Mouse (Mus musculus): ENCODE measurements around the gene Hhipl1.
A peak's percentile ranks its signal among the peaks of the same experiment; 100 is the strongest.

The Hhipl1 gene

DNA sequence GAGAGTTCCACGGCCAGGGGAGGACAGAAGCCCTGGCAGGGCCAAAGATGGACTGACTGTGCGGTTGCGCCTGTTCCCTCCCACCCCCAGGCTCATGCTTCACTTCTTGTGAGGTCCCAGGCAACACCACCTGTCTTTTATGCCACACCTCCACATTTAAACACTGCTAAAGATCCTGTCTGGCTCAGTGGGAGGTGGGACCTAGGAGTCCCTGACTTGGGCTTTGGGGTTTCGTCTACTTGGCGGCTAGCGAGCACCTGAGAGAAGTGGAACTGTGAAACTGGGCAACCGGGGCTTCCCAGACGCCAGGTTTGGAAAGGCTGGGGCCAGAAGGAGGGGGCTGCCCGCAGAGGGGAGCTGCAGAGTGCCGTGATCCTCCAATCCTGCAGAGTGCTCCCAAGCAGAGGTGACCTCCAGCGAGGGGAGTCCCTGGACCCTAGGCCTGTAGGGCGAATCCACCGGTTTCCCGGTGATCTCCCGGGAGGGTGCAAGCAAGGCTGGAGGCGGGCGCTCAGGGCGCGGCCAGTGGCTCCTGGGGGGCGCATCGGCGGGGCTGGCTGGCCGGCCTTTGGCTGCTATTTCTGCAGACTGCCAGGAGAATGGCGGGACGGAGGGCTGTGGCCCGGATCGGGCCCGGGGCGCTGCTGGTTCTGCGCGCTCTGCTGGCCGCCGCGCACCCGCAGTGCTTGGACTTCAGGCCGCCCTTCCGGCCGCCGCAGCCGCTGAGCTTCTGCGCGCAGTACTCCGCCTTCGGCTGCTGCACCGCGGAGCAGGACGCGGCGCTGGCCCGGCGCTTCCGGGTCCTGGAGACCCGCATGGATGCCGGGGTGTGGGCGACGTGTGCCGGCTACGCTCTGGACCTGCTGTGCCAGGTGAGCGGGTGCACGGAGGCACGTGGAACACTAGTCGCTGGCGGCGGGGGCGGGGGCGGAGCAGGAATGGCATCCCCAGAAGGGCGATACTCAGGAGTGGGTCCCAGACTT lies at the start of gene Hhipl1:
TSS of gene Hhipl1 (plus strand) at position 459 of the 983 bp plus-strand sequence.
- no peak for DNase-seq

DNA sequence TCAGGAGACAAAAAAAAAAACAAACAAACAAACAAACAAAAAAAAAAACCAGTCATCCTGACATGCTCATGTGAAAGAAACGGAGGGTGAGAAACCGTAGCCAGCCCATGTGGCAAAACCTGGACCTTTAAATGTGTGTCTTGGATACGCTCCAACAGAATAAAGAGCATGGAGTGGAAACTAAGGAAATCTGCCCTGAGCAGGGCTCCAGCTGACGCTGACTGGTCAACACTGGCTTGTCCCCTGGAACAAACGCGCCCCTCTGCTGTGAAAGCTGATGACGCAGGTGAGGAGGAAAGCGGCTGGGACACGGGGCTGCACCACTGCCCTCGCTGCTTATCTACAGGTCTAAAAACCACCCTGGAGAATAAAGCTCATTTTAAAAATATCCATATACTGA lies 49.3 kb upstream of the Hhipl1 start:
- peak; percentile 54 to 77 for DNase-seq

DNA sequence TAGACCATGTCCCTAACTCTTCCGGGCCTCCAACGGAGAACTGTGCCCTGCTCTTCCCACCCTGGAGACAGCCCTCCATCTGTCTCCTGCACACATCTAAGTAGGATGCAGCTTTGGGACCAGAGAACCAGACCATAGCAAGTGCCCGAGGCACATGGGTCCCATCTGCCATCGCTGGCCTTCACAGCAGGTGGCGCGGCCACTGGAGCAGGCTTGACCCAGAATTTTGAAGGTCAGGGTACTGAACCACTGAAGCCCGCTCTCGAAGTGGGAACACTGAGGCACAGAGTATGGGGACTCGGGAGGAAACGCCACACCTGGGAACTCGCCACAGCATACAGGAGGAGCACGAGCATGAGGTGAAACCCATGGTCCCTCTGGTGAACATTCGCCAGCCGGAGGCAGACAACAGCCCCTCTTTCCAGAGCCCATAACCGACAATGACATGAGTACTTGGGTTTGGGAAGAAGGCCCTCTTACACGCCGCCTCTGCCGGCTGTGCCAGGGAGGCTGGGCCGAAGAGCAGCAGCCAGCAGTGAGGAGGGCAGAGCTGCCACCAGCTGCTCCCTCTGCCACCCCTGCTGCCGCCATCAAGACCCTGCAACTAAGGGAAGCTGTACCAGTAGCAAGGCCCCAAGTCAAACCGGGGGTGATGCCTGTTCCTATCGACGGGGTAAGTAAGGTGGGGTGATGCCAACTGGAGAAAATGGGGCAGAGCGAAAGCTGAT lies 46.6 kb upstream of the Hhipl1 start:
- DNase-seq: no peak

DNA sequence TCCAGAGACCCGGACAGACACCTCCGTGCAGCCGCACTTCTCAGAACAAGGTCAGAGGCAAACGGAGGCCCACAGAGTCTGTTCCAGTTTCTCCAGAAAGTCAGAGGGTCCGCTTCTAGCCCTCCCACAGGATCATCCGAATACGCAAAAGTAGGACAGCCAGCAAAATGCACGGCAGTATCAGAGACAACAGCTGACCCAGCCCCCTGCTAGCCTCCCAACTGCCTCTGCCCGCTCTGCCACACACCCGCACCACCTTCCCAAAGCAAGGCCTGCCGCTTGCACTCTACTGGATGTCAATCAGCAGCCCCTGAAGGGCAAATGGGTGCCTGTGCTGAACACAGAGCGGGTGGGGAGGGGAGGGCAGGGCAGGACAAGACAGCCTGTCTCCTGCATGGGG lies 45.1 kb upstream of the Hhipl1 start:
- no peak for DNase-seq

DNA sequence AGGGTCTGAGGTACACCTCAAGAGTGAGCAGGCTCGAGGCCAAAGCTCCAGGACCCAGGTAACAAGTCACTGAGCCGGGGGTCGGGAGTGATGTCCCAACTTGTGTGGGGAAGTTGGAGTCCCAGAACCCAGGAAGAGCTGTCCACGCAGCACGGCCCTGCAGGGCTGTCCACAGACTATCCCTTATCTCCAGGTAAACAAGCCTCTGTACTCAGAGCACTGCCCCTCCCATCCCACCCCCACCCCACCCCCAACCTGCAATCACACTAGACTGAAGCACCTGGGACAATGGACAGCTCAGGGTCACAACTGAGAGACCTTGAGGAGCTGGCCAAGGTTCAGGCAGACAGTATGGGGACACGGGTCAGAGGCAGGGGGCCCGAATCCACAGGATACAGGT lies 41.2 kb upstream of the Hhipl1 start:
- no peak for DNase-seq

DNA sequence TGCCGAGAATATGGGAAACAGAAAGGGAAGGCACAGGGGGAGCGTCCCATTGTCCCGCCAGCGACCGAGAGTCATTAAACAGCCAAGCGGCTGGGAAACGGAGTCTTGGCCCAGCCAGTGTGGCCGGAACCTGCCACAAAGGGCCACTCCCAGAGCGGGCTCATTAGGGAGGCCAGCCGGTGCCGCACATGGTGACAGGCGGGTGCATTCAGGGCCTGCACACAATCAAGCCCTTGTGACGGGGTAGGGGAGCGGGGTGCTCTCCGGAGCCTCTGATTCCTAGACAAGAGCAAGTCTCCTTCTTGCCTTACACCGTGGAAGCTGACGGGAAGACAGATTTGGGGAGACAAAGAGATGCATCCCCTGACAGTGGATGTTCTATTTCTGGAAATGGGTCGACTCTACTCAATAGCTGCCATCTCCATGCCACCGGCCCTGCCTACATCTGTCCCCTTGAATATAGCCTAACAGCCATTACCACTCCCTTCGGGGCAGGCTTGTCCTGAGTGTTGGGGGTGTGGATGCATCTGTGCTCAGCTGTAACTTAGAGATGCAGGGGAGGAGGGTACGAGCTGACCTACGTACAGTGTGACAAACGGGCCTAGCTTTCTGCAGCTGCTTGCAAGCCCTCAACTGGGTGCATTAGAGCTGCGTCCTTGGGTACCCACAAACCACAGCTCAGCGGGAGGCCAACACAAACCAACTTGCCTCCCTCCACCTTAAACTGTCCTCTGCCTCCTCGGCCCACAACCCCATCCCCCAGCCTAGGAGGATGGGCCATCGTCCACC lies 40.0 kb upstream of the Hhipl1 start:
- DNase-seq: peak; percentile 56 to 69

DNA sequence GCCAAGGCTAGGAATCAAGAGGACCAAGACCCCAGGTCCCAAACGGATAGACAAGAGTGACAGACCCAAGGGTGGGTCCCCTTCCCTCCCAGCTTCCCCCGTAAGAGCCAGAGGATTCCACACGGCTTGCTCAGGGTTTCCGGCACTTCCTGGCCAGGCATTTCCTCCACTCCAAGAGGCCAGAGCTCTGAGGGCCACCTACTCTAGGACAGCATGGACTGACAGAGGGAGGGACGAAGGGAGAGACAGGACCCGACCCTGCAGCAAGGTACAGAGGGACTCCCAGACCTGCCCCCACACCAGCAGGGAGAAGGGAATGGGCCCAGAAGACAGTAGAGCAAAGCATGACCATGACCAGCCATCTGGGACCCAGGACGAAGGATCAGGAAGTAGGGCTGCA lies 38.4 kb upstream of the Hhipl1 start:
- peak; percentile 43 to 50 for DNase-seq

DNA sequence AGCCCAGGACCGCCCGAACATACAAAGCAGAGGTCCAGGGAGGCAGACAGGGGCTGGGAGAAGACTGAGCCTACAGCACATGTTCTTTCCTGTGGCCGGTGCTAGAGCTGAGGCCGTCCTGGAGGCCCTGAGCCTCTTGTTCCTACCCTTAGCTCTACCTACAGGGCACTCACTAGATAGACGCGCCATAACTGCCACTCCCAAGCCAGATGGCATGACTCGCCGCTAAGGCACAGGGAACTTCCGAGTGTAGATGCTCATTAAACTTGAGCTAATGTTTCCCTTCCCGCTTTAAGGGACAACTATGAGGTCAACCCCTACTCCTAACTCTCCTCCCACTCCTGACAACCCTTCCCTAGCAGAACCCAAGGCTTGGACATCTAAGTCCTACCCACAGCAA lies 37.1 kb upstream of the Hhipl1 start:
- no peak for DNase-seq

DNA sequence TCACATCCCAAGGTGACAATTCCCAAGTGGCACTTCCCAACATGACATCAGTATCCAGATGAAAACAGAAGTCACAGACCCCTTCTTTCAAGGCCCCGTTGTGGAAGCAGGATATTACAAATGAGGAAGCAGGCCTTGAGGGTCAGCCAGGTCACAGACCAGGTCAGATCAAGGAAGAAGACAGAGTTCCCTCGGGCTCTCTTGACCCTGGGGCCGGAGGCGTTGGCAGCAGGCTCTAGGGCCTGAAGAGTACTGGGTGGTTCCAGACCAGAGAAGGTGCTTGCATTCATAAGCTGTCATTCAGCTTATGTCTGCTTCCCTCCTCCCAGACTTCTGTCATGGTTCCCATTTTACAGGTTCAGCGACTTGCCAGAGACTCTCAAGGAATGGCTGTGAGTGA lies 36.4 kb upstream of the Hhipl1 start:
- no peak for DNase-seq

DNA sequence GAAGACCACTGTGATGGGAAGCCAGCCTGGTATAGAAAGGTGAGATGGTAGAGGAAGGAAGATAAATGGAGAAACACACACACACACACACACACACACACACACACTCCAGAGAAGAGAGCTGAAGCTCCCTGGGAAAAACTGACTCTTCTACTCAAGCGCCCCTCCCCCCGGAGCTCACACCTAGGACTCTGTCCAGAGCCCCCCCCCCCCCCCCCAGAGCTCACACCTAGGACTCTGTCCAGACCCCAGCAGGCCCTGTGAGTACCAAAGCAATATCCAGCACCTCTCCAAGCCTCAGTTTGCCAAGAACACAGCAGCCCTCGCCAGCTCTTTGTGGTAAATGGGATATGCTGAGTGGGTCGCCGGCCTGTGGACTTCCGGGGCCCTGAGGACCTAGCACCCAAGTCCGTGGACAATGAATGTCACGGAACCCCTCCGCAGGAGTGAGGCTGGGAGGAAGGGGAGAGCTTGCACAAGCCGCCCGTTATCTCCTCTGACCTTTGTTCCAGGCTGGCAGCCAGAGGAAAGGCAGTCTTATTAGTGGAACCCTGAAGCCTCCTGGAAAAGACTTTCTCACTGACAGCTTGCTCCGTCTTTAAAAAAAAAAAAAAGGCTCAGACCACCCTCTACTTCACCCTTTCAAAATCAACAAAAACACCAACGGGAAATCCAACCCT lies 35.7 kb upstream of the Hhipl1 start:
- DNase-seq: no peak

DNA sequence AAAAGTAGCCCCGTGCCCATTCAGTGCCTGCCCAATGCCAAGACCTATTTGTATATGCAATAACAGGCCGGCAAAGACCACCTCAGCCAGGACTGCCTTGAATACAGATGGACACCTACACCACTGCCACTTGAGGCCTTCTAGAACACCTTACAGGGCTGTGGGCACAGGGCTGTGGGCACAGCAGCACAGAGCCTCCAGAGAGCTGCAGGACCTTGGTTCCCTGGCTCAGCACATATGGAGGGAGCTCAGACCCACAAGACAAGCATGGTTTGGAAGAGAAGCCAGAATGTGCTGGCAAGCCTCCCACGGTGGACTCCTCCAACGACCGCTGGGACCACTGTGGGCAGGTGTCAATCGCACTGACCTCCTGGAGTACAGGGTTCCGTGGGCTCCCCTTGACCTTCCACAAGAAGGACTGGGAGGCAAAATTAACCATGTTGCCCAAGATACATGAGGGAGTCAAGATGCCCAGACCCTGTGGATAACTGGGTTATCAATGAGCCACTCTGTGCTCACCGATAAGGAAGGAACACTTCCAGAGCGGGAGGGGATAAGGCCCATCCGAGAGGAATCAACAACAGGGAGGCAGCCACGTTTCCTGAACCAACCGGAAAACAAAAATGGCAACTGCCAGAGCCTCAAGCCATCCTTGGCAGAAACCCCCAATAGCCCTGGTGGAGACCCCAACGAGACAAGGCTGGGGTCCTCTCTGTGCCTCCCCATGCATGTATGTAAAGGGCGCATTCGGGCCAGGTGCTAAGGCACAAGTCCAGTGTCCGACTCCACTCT lies 34.5 kb upstream of the Hhipl1 start:
- no peak for DNase-seq

DNA sequence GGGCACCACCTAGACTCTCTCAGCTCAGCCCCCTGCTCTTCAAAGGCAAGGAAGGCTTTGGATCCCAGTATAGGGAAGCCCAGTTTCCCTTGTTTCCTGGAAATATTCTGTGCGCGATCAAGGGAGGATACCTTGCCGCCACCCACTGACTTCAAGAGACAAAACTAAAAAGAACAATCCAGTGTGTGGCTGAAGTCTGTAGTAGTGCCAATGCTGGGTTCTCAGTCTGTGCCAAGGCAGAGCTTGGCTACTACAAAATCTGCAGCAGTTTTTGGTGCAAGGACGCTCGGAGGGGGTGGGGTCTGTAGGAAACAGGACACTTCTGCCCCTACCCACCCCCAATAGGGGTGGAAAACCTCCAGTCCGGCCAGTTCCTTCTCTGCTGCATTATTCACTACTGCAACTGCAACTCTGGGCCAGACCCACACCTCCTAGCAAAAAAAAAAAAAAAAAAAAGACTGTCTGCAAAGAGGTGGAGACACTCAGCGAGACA lies 33.9 kb upstream of the Hhipl1 start:
- DNase-seq: no peak

DNA sequence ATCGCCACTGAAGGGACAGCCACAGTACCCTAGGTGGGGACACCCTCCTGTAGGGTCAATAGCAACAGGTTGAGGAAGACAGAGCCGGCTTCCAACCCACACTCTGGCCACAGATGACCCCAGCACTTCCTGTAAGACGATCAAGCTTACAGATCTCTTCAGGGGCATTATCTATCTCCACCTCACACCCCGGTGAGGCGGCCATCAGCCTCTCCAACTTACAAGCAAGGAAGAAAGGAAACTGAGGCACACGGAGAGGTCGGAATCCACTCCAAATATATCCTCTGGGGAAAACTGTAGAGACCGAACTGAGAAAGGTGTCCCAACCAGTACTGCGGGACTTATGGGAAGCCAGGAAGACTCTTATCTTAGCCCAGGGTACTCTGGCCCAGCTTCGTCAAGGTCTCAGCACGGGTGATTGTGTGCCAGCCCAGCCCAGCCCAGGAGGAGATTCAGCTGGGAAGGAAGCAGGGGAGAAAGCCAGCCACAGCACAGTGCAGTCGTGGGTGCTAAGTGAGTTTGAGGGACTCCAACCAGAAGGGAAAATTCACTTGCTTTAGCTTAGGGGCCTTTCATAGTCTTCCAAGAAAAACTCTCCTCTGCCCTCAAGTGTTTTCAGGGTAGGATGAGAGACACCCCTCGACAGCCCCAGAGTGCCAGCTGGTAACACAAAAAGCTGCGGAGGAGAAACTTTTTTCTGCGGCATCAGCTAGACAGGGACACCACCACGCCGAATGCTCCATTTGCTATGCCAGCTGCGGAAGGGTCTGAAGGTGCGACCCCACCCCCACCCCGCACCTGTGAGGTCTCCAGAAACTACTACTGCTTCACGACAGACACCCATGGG lies 32.4 kb upstream of the Hhipl1 start:
- no peak for DNase-seq

DNA sequence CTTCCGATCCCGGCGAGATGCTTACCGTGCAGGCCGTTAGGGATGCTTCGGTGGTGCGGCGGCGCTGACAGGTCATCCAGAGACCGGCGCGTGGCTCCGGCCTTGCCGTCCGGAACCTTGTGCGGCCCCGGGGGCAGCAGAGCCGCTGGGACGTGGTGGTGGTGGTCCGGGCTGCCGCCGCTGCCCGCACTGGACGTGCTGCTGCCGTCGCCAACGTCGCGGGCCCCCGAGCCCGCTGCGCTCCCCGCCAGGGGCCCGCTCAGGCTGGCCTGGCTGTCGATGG lies 31.8 kb upstream of the Hhipl1 start:
- no peak for DNase-seq

DNA sequence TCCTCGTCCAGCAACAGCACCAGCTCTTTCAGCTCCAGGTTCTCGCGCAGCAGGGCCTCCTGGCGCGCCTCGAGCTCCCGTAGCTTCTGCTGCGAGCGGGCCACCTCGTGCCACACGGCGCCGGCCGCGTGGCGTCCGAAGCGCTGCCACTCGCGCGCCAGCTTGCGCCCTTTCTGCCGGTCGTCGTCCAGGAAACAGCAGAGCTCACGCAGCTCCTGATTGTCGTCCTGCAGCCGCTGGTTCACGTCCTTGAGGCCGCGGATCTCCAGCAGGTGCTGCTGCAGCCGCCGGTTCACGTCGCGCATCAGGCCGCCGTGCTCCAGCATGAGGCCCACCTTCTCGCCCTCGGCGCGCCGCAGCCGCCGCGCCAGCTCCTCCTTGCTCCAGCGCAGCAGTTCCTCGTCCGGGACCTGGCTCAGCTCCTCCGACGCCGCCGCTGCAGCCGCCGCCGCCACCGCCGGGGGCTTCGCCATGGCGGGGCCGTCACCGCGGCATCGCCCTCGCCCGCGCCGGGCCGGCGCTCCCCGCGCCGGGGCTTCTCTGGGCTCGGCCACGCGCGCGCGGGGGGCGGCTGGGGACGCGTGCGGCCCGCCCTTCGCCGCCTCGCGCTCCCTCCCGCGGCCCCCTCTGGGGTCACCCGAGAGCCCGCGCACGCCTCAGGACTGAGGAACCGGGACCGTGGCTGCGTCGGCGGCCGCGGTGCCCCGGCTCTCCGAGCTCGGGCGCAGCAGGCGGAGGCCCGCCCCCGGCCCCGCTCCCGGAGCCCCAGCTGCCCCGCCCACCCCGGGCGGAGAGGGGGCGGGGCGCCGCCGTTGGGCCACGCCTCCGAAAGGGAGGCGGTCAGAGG lies 31.2 kb upstream of the Hhipl1 start, which contains the start of gene Ccdc85c:
TSS of gene Ccdc85c (minus strand) at position 765 of the 847 bp plus-strand sequence.
- DNase-seq: peak in 1 of 2 experiments; percentile 35

DNA sequence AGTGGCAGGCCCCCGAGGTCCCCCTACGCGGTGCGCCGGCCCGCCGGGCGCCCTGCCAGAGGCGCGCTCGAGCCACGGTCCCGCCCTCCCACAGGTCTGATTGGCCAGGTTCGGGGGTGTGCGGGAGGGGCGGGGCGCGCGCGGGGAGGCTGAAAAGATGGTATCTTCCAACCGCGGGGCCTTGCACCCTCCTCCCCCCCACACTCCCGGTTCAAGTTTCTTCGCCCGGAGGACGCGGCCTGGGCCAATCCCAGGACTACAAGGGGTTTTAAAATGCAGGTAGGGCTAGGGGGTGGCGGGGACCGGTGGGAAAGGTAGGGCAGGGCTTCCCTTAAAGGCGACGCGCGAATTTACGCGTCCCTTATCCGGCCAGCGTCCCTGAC lies 30.6 kb upstream of the Hhipl1 start:
- DNase-seq: peak; percentile 96

DNA sequence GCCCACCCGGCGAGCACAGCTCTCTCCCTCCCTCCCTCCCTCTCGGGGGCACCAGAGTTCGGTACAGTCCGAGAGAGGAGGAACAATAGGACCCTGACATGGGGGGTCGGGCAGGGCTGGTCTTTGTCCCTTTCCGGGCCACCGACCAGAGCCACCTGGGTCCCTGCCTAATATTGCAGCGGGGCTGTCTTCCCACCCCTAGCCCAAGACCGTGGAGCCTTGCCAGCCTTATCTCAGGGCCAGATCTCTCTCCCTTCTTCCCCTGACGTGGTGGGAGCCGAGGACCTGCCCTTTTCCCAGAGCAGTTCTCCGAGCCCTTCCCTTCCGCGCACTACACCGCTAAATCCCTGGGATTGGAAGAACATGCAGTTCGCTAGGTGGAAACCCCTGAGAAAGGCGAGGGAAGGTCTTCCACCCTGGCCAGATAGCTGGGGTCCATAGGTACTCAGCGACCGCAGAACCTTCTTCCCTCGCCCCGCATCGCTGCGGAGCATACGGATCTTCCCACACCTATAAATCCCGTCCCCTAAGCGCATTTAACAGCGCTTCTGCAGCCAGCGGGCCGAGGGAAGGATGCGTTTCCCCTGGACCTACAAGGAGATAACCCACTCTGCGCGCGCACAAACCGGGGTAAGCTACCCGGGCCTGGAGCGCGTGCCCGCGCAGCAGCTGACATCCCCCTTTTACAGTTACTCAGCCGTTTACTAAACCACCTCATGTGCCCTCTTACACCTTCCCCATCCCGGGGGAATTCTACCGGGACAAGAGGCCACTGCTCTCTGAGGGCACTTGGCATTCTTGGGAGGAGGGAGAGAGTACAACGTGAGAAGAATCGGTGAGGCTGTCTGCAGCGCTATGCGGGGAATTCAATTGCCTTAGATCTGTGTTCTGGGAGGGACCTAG lies 29.9 kb upstream of the Hhipl1 start:
- DNase-seq: peak; percentile 75 to 81

DNA sequence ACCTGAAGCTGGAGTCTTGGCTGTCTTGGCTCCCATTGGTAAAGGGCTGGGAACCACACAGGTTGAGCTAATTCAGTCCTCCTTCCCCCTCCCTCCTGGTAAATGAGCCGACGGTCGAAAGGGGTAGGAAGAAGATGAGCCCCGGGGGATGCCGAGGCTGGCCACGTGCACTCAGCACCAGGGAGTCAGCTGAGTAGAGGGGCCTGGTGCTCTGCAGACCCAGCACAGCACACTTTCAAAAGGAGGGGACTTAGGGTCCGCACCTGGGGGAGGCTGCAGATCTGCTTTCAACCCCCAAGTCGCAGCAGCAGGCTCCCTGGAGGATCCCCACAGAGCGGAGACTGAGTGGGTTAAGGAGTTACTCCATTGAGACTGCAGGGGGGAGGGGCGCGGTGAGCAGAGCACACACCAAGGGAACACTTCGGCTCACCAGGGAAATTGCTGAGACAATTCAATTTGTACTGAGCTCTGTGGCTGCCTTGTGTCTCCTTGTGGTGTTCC lies 28.7 kb upstream of the Hhipl1 start:
- no peak for DNase-seq
